Mouse (Mus musculus) neural tube, embryonic 11.5 days (tissue): ENCODE measurements at regions not wholly inside any gene's neighbourhood (a gene's known extent, or its start where the extent isn't known, plus 50 kb on each side); places are given as distances from the start of the nearest gene placed in this dataset.

ENCODE experiments used
- ATAC-seq: fragments of 200-750 bp; cut with Nextera tagmentation; 2 replicates; pipeline ENCODE4 v1.8.0; 2017; ENCODE audit warnings: moderate number of reproducible peaks, mild to moderate bottlenecking, moderate TSS enrichment, moderate library complexity; ENCODE audit not compliant: insufficient read depth, low FRiP score, low TSS enrichment
- DNase-seq: peaks from one replicate; pipeline ENCODE4 v3.0.0-alpha.2; 2015; ENCODE audit warnings: low spot score
- H3K27ac ChIP-seq: fragments of 300-500 bp; sonication (generic); 2 replicates; pipeline ENCODE4 v1.5.1; 2014; ENCODE audit warnings: low read depth, mild to moderate bottlenecking, low read length
- H3K27me3 ChIP-seq: fragments of 300-500 bp; sonication (generic); 2 replicates; pipeline ENCODE4 v1.6.1; 2014; ENCODE audit warnings: mild to moderate bottlenecking, low read length, mixed read lengths; ENCODE audit not compliant: control insufficient read depth, insufficient read depth
- H3K36me3 ChIP-seq: fragments of 300-500 bp; sonication (generic); 2 replicates; pipeline ENCODE4 v1.6.1; 2014; ENCODE audit warnings: mild to moderate bottlenecking, low read length, moderate library complexity, mixed read lengths; ENCODE audit not compliant: control insufficient read depth, insufficient read depth
- H3K4me1 ChIP-seq: fragments of 300-500 bp; sonication (generic); 2 replicates; pipeline ENCODE4 v1.6.1; 2014; ENCODE audit warnings: low read length, mixed read lengths; ENCODE audit not compliant: control insufficient read depth, insufficient read depth
- H3K4me2 ChIP-seq: fragments of 300-500 bp; sonication (generic); 2 replicates; pipeline ENCODE4 v1.6.1; 2014; ENCODE audit warnings: low read depth, mild to moderate bottlenecking, moderate library complexity
- H3K4me3 ChIP-seq: fragments of 300-500 bp; sonication (generic); 2 replicates; pipeline ENCODE4 v1.5.1; 2014; ENCODE audit warnings: low read depth, low read length
- H3K9ac ChIP-seq: fragments of 300-500 bp; sonication (generic); 2 replicates; pipeline ENCODE4 v1.6.1; 2014; ENCODE audit warnings: mild to moderate bottlenecking, low read length
- H3K9me3 ChIP-seq: fragments of 300-500 bp; sonication (generic); 2 replicates; pipeline ENCODE4 v1.6.1; 2016; ENCODE audit warnings: low read length; ENCODE audit not compliant: control insufficient read depth
- WGBS: fragments of 180-500 bp; shearing (Covaris S2); extraction: QIAGEN DNeasy Blood & Tissue Kit; methylation state at CpG from one replicate; pipeline ENCODE4 v1.1.7; 2014; 5-methylcytosine and 5-hydroxymethylcytosine counted together

DNA sequence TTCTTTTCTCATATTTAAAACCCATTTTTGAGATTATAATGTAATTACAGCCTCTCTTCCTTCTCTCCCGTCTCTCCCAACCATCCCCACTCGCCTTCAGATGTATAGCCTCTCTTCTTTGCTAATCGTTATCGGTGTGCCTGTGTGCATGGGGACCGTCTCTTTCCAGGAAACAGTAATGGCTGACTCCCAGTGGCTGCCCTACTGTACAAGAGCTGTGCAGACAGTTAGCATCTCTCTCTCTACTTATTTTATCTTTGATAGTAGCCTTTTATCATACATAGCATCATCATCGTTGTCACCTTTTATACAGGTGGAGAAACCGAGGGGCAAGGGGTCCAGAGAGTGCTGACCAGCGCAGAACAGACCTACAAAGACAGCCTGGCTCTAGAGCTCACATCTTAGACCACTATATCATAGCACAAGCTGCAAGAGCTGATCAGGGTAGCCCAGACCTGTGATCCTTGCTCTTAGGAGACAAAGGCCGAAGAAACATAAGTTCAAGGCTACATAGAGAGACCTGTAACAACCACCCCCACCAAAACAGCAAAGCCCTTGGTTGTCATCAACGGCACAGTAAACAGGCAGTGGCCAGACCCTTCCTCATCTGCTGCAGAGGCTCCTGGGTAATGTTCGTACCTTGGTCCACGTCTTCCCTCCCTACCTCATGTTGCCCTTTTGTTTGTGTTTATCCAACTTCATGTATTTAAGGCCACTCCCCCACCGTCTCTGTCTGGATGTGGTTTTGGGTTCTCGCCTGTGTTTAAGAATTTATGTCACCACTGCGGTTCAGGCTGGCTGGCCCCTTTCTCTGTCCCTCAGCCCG, 103.1 kb upstream of the Cpm start:
- DNase-seq, result no peak
- no peak overlapping the region for H3K4me3 ChIP-seq
- no peak overlapping the region for H3K9ac ChIP-seq
- H3K27ac ChIP-seq, result no peak overlapping the region
- no peak overlapping the region for H3K4me2 ChIP-seq
- WGBS, result 81% methylated on average over 16 of the region's 16 CpGs
- no peaks in the 10 kb centered on the region for H3K36me3 ChIP-seq
- no peaks in the 10 kb centered on the region for H3K27me3 ChIP-seq
- H3K4me1 ChIP-seq, result no peaks in the 10 kb centered on the region
- ATAC-seq, result no peak
- no peaks in the 10 kb centered on the region for H3K9me3 ChIP-seq

DNA sequence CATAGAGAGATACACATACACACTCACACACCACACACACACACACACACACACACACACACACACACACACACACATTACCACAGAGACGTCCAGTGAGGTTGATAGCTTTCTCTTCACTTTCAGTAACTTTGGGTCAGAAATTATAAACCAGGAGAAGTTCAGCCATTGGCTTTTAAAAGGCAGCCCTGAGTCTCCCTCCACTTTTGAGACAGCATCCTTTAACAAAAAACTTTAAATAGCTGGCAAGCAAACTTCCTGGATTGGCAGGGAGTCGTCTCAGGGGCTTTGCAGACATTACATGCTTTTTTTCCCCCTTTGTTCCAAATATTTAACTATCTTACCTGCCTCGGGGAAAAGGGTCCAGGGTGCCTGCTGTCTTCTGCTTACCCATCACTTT, 103.7 kb upstream of the Cpm start:
- H3K4me1 ChIP-seq, result no peaks in the 10 kb centered on the region
- H3K36me3 ChIP-seq, result no peaks in the 10 kb centered on the region
- no peak overlapping the region for H3K27ac ChIP-seq
- DNase-seq (no peak), ATAC-seq (no peak)
- H3K27me3 ChIP-seq, result no peaks in the 10 kb centered on the region
- no peak overlapping the region for H3K9ac ChIP-seq
- H3K4me2 ChIP-seq, result no peak overlapping the region
- no peaks in the 10 kb centered on the region for H3K9me3 ChIP-seq
- WGBS, result 55% methylated on average over 3 of the region's 3 CpGs
- no peak overlapping the region for H3K4me3 ChIP-seq

- no peaks in the 10 kb centered on the region for H3K4me1 ChIP-seq
- no peaks in the 10 kb centered on the region for H3K9me3 ChIP-seq
- WGBS, result 84% methylated on average over 8 of the region's 8 CpGs
- ATAC-seq (no peak), DNase-seq (no peak)
- no peaks in the 10 kb centered on the region for H3K27me3 ChIP-seq
- no peak overlapping the region for H3K4me3 ChIP-seq
- no peak overlapping the region for H3K9ac ChIP-seq
- no peak overlapping the region for H3K4me2 ChIP-seq
- H3K27ac ChIP-seq, result no peak overlapping the region
- no peaks in the 10 kb centered on the region for H3K36me3 ChIP-seq
Observed at GRCm38 (mm10) chr10:117524926-117525565, 104.3 kb upstream of the Cpm start.

- Histone ChIP-seq H3K9me3 (no peaks in the 10 kb centered on the region), H3K27ac (no peak overlapping the region), H3K4me2 (no peak overlapping the region), H3K4me3 (no peak overlapping the region), H3K27me3 (no peaks in the 10 kb centered on the region), H3K4me1 (peaks cover 5% of the 10 kb centered on the region; the same call in 1 of the 2 replicates), H3K36me3 (no peaks in the 10 kb centered on the region), H3K9ac (no peak overlapping the region)
- no peak for ATAC-seq
- no peak for DNase-seq
- WGBS, result 85% methylated on average over 7 of the region's 7 CpGs
Observed at GRCm38 (mm10) chr10:117524101-117524500, 105.2 kb upstream of the Cpm start.

DNA sequence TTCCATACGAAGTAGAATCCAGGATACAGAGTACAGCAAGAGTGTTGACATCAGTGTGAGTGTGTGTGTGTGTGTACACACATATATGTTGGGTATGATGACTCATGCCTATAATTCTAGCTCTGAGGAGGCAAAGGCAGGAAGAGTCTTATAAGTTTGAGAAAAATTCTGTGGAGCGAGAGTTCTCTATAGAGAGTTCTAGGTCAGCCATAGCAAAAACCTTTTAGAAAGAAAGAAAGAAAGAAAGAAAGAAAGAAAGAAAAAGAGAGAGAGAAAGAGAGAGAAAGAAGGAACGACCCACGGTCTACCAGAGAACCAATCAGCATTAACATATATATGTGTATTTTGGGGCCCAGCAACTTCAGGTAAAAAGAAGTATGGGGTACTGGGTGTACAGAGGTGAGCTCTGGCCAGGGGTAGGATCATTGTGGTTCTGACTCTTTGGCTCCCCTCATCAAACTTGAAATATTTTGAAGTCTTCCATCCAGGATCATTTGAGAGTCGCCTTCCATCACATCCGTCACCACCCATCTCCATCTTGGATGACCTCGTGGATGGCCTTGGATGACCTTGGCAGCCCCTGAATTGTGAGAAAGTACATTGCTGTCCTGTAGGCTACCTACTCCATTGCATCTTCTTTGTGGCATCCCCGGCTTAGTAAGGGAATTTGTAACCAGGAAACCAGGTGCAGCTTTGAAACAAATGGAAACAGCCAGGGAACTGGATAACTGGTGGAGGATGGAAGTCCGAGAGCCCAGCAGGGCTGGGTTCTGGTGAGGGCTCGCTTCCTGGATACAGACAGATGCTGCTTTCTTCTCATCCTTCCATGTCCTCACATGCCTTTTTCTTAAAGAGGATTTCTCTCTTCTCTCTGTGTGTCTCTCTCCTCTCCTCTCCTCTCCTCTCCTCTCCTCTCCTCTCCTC, 106.1 kb upstream of the Cpm start:
- Histone ChIP-seq H3K9ac (no peak overlapping the region), H3K4me1 (peaks cover 5% of the 10 kb centered on the region; the same call in 1 of the 2 replicates), H3K27ac (no peak overlapping the region), H3K4me3 (no peak overlapping the region), H3K27me3 (no peaks in the 10 kb centered on the region), H3K9me3 (no peaks in the 10 kb centered on the region), H3K4me2 (no peak overlapping the region), H3K36me3 (no peaks in the 10 kb centered on the region)
- DNase-seq (no peak), ATAC-seq (no peak)
- WGBS, result 87% methylated on average over 10 of the region's 10 CpGs

GRCm38 (mm10) chr10:117522373-117522772, 106.9 kb upstream of the Cpm start:
- H3K4me3 ChIP-seq, result no peak overlapping the region
- H3K27ac ChIP-seq, result no peak overlapping the region
- H3K9ac ChIP-seq, result no peak overlapping the region
- WGBS, result 88% methylated on average over 2 of the region's 3 CpGs
- no peak for ATAC-seq
- H3K4me2 ChIP-seq, result no peak overlapping the region
- DNase-seq, result no peak
- H3K27me3 ChIP-seq, result no peaks in the 10 kb centered on the region
- H3K36me3 ChIP-seq, result no peaks in the 10 kb centered on the region
- H3K9me3 ChIP-seq, result no peaks in the 10 kb centered on the region
- peaks cover 6% of the 10 kb centered on the region; the same call in 1 of the 2 replicates for H3K4me1 ChIP-seq

- WGBS, result 65% methylated on average over 23 of the region's 23 CpGs
- Histone ChIP-seq H3K36me3 (no peaks in the 10 kb centered on the region), H3K9ac (no peak overlapping the region), H3K4me1 (peaks cover 9% of the 10 kb centered on the region; the same call in 1 of the 2 replicates), H3K4me2 (no peak overlapping the region), H3K9me3 (no peaks in the 10 kb centered on the region), H3K27ac (no peak overlapping the region), H3K4me3 (no peak overlapping the region), H3K27me3 (no peaks in the 10 kb centered on the region)
- no peak for DNase-seq
- ATAC-seq, result no peak
Observed at GRCm38 (mm10) chr10:117521315-117522270, 107.7 kb upstream of the Cpm start.
